12 mouse cellular contexts compared by ENCODE assay signal in genomic region chr9:63953691-63954090, GRCm38 (mm10).
DNase-seq lines count a peak whose midpoint lies in the region; ATAC-seq and TF ChIP-seq lines count a peak whose summit lies in the region.
"Had no signal": no experiment of that assay in that cellular context is flagged by ENCODE, and none has a peak within 500 bp of the region (broad histone marks: within the 10 kb centered on the region; RNA-seq: fewer than 3 reads in every experiment).

No protein-coding gene starts in this region.

- peaks cover 95% of the 10 kb centered on the region for H3K4me1 ChIP-seq in heart, embryonic 12.5 days (replicated peaks)
- 0 out of 2 replicates have a peak, but pooled peaks cover 7% of the 10 kb centered on the region for H3K4me1 ChIP-seq in forebrain, postnatal 0 days (ENCODE audit: insufficient read depth)
- H3K4me1 ChIP-seq in midbrain, postnatal 0 days (ENCODE audit: insufficient read depth, low read length): no peaks in the 10 kb centered on the region

- H3K9ac ChIP-seq in heart, embryonic 12.5 days: peak overlapping the region; percentile 38; the same call in 1 of the 2 replicates
- H3K9ac ChIP-seq in forebrain, postnatal 0 days: peak overlapping the region; percentile 15; the same call in 1 of the 2 replicates
- peak overlapping the region; percentile 29; the same call in 1 of the 2 replicates for H3K9ac ChIP-seq in midbrain, postnatal 0 days (replicated peaks; ENCODE audit: low read length, poor library complexity, severe bottlenecking)
- H3K9ac ChIP-seq: intestine, embryonic 15.5 days had no signal

- 71% methylated on average over 35 of the region's 35 CpGs for WGBS in heart, embryonic 12.5 days
- 41% methylated on average over 35 of the region's 35 CpGs for WGBS in forebrain, postnatal 0 days
- WGBS in midbrain, postnatal 0 days: 52% methylated on average over 35 of the region's 35 CpGs

- peak overlapping the region; percentile 60 for H3K27ac ChIP-seq in heart, embryonic 12.5 days (ENCODE audit: poor library complexity, severe bottlenecking)
- H3K27ac ChIP-seq in forebrain, postnatal 0 days (ENCODE audit: low read depth, low read length): no peak overlapping the region
- no peak overlapping the region for H3K27ac ChIP-seq in midbrain, postnatal 0 days (ENCODE audit: low read depth, low read length)
- H3K27ac ChIP-seq: intestine, embryonic 15.5 days; stomach, postnatal 0 days had no signal

- H3K4me3 ChIP-seq in heart, embryonic 12.5 days: no peak overlapping the region
- H3K4me3 ChIP-seq in forebrain, postnatal 0 days (ENCODE audit: low read depth, low read length): peak overlapping the region; percentile 24
- H3K4me3 ChIP-seq in midbrain, postnatal 0 days (ENCODE audit: low read depth, low read length): peak overlapping the region; percentile 6; the same call in 1 of the 2 replicates
- H3K4me3 ChIP-seq: intestine, embryonic 15.5 days had no signal

- H3K4me2 ChIP-seq in heart, embryonic 12.5 days: no peak overlapping the region
- H3K4me2 ChIP-seq in forebrain, postnatal 0 days (ENCODE audit: low read depth): peak overlapping the region; percentile 34
- peak overlapping the region; percentile 30; the same call in 1 of the 2 replicates for H3K4me2 ChIP-seq in midbrain, postnatal 0 days (ENCODE audit: low read depth, low read length, poor library complexity, severe bottlenecking)
- H3K4me2 ChIP-seq: intestine, embryonic 15.5 days had no signal

- no peaks in the 10 kb centered on the region for H3K27me3 ChIP-seq in heart, embryonic 12.5 days (replicated peaks)
- H3K27me3 ChIP-seq in forebrain, postnatal 0 days (ENCODE audit: insufficient read depth, low read length): no peaks in the 10 kb centered on the region
- H3K27me3 ChIP-seq in midbrain, postnatal 0 days (ENCODE audit: insufficient read depth, low read length): no peaks in the 10 kb centered on the region
- H3K27me3 ChIP-seq: intestine, embryonic 15.5 days had no signal

- no peak for ATAC-seq in heart, embryonic 12.5 days (ENCODE audit: insufficient number of reproducible peaks, low FRiP score)
- ATAC-seq in forebrain, postnatal 0 days: peak; percentile 53; the same call in 1 of the 2 replicates
- no peak; the same call in 1 of the 2 replicates for ATAC-seq in midbrain, postnatal 0 days (ENCODE audit: low FRiP score)
- ATAC-seq: intestine, embryonic 15.5 days had no signal

- no peak for TF ChIP-seq CTCF in forebrain, postnatal 0 days (IDR thresholded peaks at IDR 0.05; ENCODE audit: low read depth)
- no peak for TF ChIP-seq CTCF in midbrain, postnatal 0 days (IDR thresholded peaks at IDR 0.05)

- no peaks in the 10 kb centered on the region for H3K9me3 ChIP-seq in heart, embryonic 12.5 days (replicated peaks)
- H3K9me3 ChIP-seq in forebrain, postnatal 0 days (ENCODE audit: low read length): no peaks in the 10 kb centered on the region
- no peaks in the 10 kb centered on the region for H3K9me3 ChIP-seq in midbrain, postnatal 0 days (ENCODE audit: low read length)
- H3K9me3 ChIP-seq: intestine, embryonic 15.5 days had no signal

- no peak for DNase-seq in heart, postnatal 4 days
- DNase-seq in R1 (ENCODE audit: low read depth, low spot score): peak; percentile 60
- no peak for DNase-seq in forebrain, postnatal 0 days
- no peak for DNase-seq in midbrain, postnatal 0 days (ENCODE audit: low spot score)
- no peak for DNase-seq in B cell, adult 2 months
- DNase-seq in embryo, embryonic 9.5 days (ENCODE audit: extremely low spot score): no peak
- DNase-seq in cerebellum, postnatal 14 days: no peak
- DNase-seq: adrenal gland, adult 8-10 months; lung, postnatal 36 days had no signal

- peaks cover 33% of the 10 kb centered on the region for H3K36me3 ChIP-seq in heart, embryonic 12.5 days
- H3K36me3 ChIP-seq in forebrain, postnatal 0 days (ENCODE audit: insufficient read depth): no peaks in the 10 kb centered on the region
- no peaks in the 10 kb centered on the region for H3K36me3 ChIP-seq in midbrain, postnatal 0 days (ENCODE audit: insufficient read depth, low read length)
